Mouse (Mus musculus): ENCODE measurements around the gene Ust.

The Ust gene

GRCm38 (mm10) chr10:8183171-8183570 lies 335.5 kb downstream of the Ust start:
- DNase-seq (ENCODE audit: extremely low read depth, low read depth, low spot score): no peak

GRCm38 (mm10) chr10:8181596-8182185 lies 336.9 kb downstream of the Ust start:
- DNase-seq (ENCODE audit: extremely low read depth, low read depth, low spot score): no peak

GRCm38 (mm10) chr10:8177618-8178017 lies 341.0 kb downstream of the Ust start:
- no peak for DNase-seq (ENCODE audit: extremely low read depth, low read depth, low spot score)

- DNase-seq (ENCODE audit: extremely low read depth, low read depth, low spot score): no peak
Measured at GRCm38 (mm10) chr10:8176351-8177053, 342.1 kb downstream of the Ust start.

GRCm38 (mm10) chr10:8176008-8176350 lies 342.6 kb downstream of the Ust start:
- DNase-seq (ENCODE audit: extremely low read depth, low read depth, low spot score): no peak

DNA sequence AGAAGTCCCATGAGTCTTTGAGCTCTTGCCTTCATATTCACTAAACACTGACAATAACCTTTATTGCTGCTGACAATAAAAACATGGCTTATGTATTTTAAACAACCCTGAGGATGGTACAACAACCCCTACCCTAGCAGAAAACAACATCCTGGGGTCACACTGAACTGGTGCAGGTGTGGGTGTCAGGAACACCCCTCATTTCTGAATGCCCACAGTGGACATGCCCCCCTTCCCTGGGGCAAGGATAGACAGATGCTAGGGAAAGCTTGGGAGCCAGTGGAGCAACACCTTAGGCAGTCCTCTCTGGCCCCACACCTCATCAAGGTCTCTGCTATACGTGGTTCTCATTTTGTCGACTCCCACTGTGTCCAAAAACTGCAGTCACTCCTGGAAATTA lies 343.9 kb downstream of the Ust start:
- no peak for DNase-seq (ENCODE audit: extremely low read depth, low read depth, low spot score)

DNA sequence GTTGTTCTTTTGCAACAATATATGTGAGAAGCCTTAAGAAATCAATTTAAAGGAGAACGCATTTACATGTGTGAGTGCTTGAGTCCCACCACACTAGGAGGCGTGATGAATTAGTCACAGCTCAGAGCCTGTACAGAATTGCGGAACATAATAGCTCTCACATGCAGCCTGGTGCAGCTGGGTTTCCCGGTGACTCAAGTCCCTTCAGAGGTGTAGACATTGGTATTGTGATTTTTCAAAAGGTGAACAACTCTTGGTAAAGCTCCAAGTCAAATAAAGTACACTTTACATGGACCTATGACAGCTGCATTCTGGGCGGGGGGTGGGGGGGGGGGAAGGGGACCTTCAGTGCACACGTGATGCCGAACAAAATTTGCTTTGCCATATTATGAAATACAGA lies 344.4 kb downstream of the Ust start:
- no peak for DNase-seq (ENCODE audit: extremely low read depth, low read depth, low spot score)

DNA sequence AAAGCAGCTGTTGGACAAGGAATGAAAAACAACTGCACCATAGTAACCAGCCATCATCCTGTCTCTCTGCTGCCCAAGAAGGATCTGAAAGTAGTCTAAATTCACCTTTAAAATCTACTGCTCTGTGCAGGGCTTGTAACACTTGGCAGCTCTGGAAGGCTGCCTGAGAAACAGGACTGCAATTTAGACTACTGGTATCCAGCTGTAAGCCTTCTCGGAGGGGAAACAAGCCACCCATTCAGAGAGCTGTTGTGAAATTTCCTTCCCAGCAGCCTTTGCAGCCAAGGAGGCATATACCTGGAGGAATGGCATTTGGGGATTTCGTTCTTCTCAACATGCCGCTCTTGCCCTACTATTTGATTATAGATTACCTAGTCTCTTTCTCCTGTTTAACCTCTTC lies 345.6 kb downstream of the Ust start:
- no peak for DNase-seq (ENCODE audit: extremely low read depth, low read depth, low spot score)

GRCm38 (mm10) chr10:8171556-8171955 lies 347.1 kb downstream of the Ust start:
- DNase-seq (ENCODE audit: extremely low read depth, low read depth, low spot score): no peak

Measured in fat pad, adult 2 months (tissue).